In the genomic region with DNA sequence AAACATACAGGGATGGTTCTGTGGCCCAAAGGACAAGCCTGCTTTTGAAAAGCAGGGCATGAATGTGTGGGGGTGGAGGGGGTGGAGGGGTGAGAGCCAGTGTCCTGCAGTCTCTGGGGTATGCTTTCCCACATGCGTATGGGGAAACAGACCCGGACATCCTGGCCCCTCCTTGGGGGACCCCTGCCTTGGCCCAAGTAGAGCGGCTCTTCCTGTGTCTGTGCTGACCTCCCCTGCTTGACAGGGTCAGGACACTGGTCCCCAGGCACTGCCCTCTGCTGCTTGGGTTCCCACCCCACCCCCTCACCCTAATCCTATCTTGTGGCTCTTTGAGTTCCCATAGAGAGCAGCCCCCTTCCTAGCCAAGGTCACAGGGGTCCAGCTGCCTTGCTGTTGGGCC, we compare ENCODE assay signal across 20 mouse cellular contexts. TPM values are rescaled to one million over a fixed set of nuclear protein-coding genes. Genes with fewer than 3 reads are reported as not detected.
DNase-seq lines count a peak whose midpoint lies in the region; ATAC-seq lines count a peak whose summit lies in the region.
"Had no signal": no experiment of that assay in that cellular context is flagged by ENCODE, and none has a peak within 500 bp of the region (broad histone marks: within the 10 kb centered on the region; RNA-seq: fewer than 3 reads in every experiment).

No protein-coding gene starts in this region.

- WGBS in heart, embryonic 10.5 days, result 57% methylated on average over 3 of the region's 3 CpGs
- WGBS in kidney, embryonic 16.5 days, result 68% methylated on average over 3 of the region's 3 CpGs
- WGBS in midbrain, embryonic 10.5 days, result 56% methylated on average over 3 of the region's 3 CpGs
- WGBS in midbrain, embryonic 15.5 days, result 63% methylated on average over 3 of the region's 3 CpGs

- no peak overlapping the region for H3K9ac ChIP-seq in kidney, embryonic 16.5 days (replicated peaks; ENCODE audit: low read length)
- no peak overlapping the region for H3K9ac ChIP-seq in midbrain, embryonic 15.5 days
- H3K9ac ChIP-seq: hindbrain, embryonic 12.5 days; limb, embryonic 15.5 days had no signal

- ATAC-seq in kidney, embryonic 16.5 days (ENCODE audit: low FRiP score, low TSS enrichment), result no peak
- ATAC-seq in midbrain, embryonic 15.5 days (replicated peaks), result no peak
- ATAC-seq: forebrain, embryonic 14.5 days; intestine, embryonic 16.5 days had no signal

- H3K4me3 ChIP-seq in heart, embryonic 10.5 days, result no peak overlapping the region
- no peak overlapping the region for H3K4me3 ChIP-seq in kidney, embryonic 16.5 days (ENCODE audit: low read length)
- H3K4me3 ChIP-seq in midbrain, embryonic 10.5 days, result 0 out of 2 replicates have a peak overlapping the region, but pooled peaks have one; percentile 11
- no peak overlapping the region for H3K4me3 ChIP-seq in midbrain, embryonic 15.5 days
- H3K4me3 ChIP-seq: erythroblast, embryonic 14.5 days; hindbrain, embryonic 12.5 days; limb, embryonic 15.5 days had no signal

- H3K27me3 ChIP-seq in heart, embryonic 10.5 days (ENCODE audit: insufficient read depth, poor library complexity, severe bottlenecking), result peaks cover 50% of the 10 kb centered on the region
- H3K27me3 ChIP-seq in kidney, embryonic 16.5 days (ENCODE audit: insufficient read depth, low read length), result peaks cover 44% of the 10 kb centered on the region
- peaks cover 53% of the 10 kb centered on the region for H3K27me3 ChIP-seq in midbrain, embryonic 10.5 days (ENCODE audit: low read depth, poor library complexity, severe bottlenecking)
- peaks cover 40% of the 10 kb centered on the region for H3K27me3 ChIP-seq in midbrain, embryonic 15.5 days (replicated peaks)

- no peaks in the 10 kb centered on the region for H3K36me3 ChIP-seq in heart, embryonic 10.5 days
- no peaks in the 10 kb centered on the region for H3K36me3 ChIP-seq in kidney, embryonic 16.5 days (ENCODE audit: insufficient read depth, low read length)
- no peaks in the 10 kb centered on the region for H3K36me3 ChIP-seq in midbrain, embryonic 10.5 days
- H3K36me3 ChIP-seq in midbrain, embryonic 15.5 days (replicated peaks), result no peaks in the 10 kb centered on the region
- H3K36me3 ChIP-seq: hindbrain, embryonic 12.5 days; limb, embryonic 15.5 days had no signal

- no peaks in the 10 kb centered on the region for H3K9me3 ChIP-seq in heart, embryonic 10.5 days
- no peaks in the 10 kb centered on the region for H3K9me3 ChIP-seq in kidney, embryonic 16.5 days (ENCODE audit: low read length)
- no peaks in the 10 kb centered on the region for H3K9me3 ChIP-seq in midbrain, embryonic 10.5 days (replicated peaks)
- no peaks in the 10 kb centered on the region for H3K9me3 ChIP-seq in midbrain, embryonic 15.5 days
- H3K9me3 ChIP-seq: hindbrain, embryonic 12.5 days; limb, embryonic 15.5 days had no signal

- H3K27ac ChIP-seq in heart, embryonic 10.5 days, result peak overlapping the region; percentile 85
- H3K27ac ChIP-seq in kidney, embryonic 16.5 days (ENCODE audit: low read length), result no peak overlapping the region; the same call in 1 of the 2 replicates
- H3K27ac ChIP-seq in midbrain, embryonic 10.5 days (replicated peaks), result peak overlapping the region; percentile 17; the same call in 1 of the 2 replicates
- H3K27ac ChIP-seq in midbrain, embryonic 15.5 days, result no peak overlapping the region
- H3K27ac ChIP-seq: hindbrain, embryonic 12.5 days; limb, embryonic 15.5 days had no signal

- peaks cover 72% of the 10 kb centered on the region for H3K4me1 ChIP-seq in heart, embryonic 10.5 days
- peaks cover 29% of the 10 kb centered on the region for H3K4me1 ChIP-seq in kidney, embryonic 16.5 days (ENCODE audit: insufficient read depth, low read length)
- H3K4me1 ChIP-seq in midbrain, embryonic 10.5 days, result peaks cover 28% of the 10 kb centered on the region
- peaks cover 11% of the 10 kb centered on the region; the same call in 1 of the 2 replicates for H3K4me1 ChIP-seq in midbrain, embryonic 15.5 days

- no peak for DNase-seq in heart, embryonic 10.5 days (ENCODE audit: low spot score)
- DNase-seq in heart, adult 18-20 months, result no peak
- no peak for DNase-seq in kidney, postnatal 10 days
- DNase-seq in midbrain, embryonic 10.5 days (ENCODE audit: low spot score), result no peak
- no peak for DNase-seq in right cerebral cortex, postnatal 36 days (ENCODE audit: low spot score in 2 of 2)
- DNase-seq: adrenal gland, adult 8-10 months; cerebellum, adult 11 months; cerebellum, postnatal 14 days; gastrocnemius, postnatal 25 days; kidney, postnatal 4 days; right cerebral cortex, postnatal 25 days; thymus, postnatal 4 days had no signal

- 0 out of 2 replicates have a peak overlapping the region, but pooled peaks have one; percentile 36 for H3K4me2 ChIP-seq in kidney, embryonic 16.5 days (replicated peaks; ENCODE audit: low read depth, low read length)
- no peak overlapping the region for H3K4me2 ChIP-seq in midbrain, embryonic 15.5 days
- H3K4me2 ChIP-seq: hindbrain, embryonic 12.5 days; limb, embryonic 15.5 days; midbrain, embryonic 11.5 days had no signal

RNA-seq across cellular contexts. Expression of gene Kcnq1, which starts 3.5 kb away (rescaled TPM):
- 5.4 and 10.5 TPM in 2 replicates for polyA plus RNA-seq in heart, embryonic 10.5 days (2016; fragmentation: Nextera tagmentation; extraction: Ambion mirVana)
- total RNA-seq in heart, adult 18-20 months (2021), result 10 to 100 TPM; 33.8 to 36.4 TPM
- 9.2 and 9.8 TPM in 2 replicates for polyA plus RNA-seq in kidney, embryonic 16.5 days (2015; fragmentation: Nextera tagmentation; extraction: Ambion mirVana)
- polyA plus RNA-seq in midbrain, embryonic 10.5 days (2016; fragmentation: Nextera tagmentation; extraction: Ambion mirVana), result 0.69 and 1.1 TPM in 2 replicates
- polyA plus RNA-seq in midbrain, embryonic 15.5 days (2015; fragmentation: Nextera tagmentation; extraction: Ambion mirVana), result 1.3 and 1.8 TPM in 2 replicates

RNA-seq across cellular contexts. Expression of gene Trpm5, which starts 15.3 kb away (rescaled TPM):
- 1.1 and 1.5 TPM in 2 replicates for polyA plus RNA-seq in heart, embryonic 10.5 days (2016; fragmentation: Nextera tagmentation; extraction: Ambion mirVana)
- total RNA-seq in heart, adult 18-20 months (2021), result under 1 TPM in 1 of 2 experiments, not detected in 1; 0.10 TPM
- 6.0 and 6.9 TPM in 2 replicates for polyA plus RNA-seq in kidney, embryonic 16.5 days (2015; fragmentation: Nextera tagmentation; extraction: Ambion mirVana)
- 0.62 and 0.93 TPM in 2 replicates for polyA plus RNA-seq in midbrain, embryonic 10.5 days (2016; fragmentation: Nextera tagmentation; extraction: Ambion mirVana)
- polyA plus RNA-seq in midbrain, embryonic 15.5 days (2015; fragmentation: Nextera tagmentation; extraction: Ambion mirVana), result 1.3 and 1.6 TPM in 2 replicates
- polyA plus RNA-seq: erythroblast, embryonic 14.5 days had no signal

RNA-seq across cellular contexts. Expression of gene Tssc4, which starts 40.6 kb away (rescaled TPM):
- 78.0 and 99.5 TPM in 2 replicates for polyA plus RNA-seq in heart, embryonic 10.5 days (2016; fragmentation: Nextera tagmentation; extraction: Ambion mirVana)
- 10 to 100 TPM; 13.1 to 14.9 TPM for total RNA-seq in heart, adult 18-20 months (2021)
- 104 and 120 TPM in 2 replicates for polyA plus RNA-seq in kidney, embryonic 16.5 days (2015; fragmentation: Nextera tagmentation; extraction: Ambion mirVana)
- 136 and 142 TPM in 2 replicates for polyA plus RNA-seq in midbrain, embryonic 10.5 days (2016; fragmentation: Nextera tagmentation; extraction: Ambion mirVana)
- 103 and 114 TPM in 2 replicates for polyA plus RNA-seq in midbrain, embryonic 15.5 days (2015; fragmentation: Nextera tagmentation; extraction: Ambion mirVana)

RNA-seq across cellular contexts. Expression of gene Cd81, which starts 57.2 kb away (rescaled TPM):
- polyA plus RNA-seq in heart, embryonic 10.5 days (2016; fragmentation: Nextera tagmentation; extraction: Ambion mirVana), result 472 and 583 TPM in 2 replicates
- total RNA-seq in heart, adult 18-20 months (2021), result 100 to 1,000 TPM; 410 to 413 TPM
- polyA plus RNA-seq in kidney, embryonic 16.5 days (2015; fragmentation: Nextera tagmentation; extraction: Ambion mirVana), result 643 and 698 TPM in 2 replicates
- 267 and 279 TPM in 2 replicates for polyA plus RNA-seq in midbrain, embryonic 10.5 days (2016; fragmentation: Nextera tagmentation; extraction: Ambion mirVana)
- 374 and 398 TPM in 2 replicates for polyA plus RNA-seq in midbrain, embryonic 15.5 days (2015; fragmentation: Nextera tagmentation; extraction: Ambion mirVana)

Comparison
In these comparisons a context has a peak if more than half of its experiments do, and no peak if none do; other contexts are left out.
1. H3K27ac ChIP-seq: peak in heart, embryonic 10.5 days (single experiment) and midbrain, embryonic 10.5 days (single experiment); none in kidney, embryonic 16.5 days (single experiment) and midbrain, embryonic 15.5 days (single experiment).